In genomic region chr5:114371731-114372473, GRCm38 (mm10) we compare ENCODE assay signal across 9 mouse cellular contexts. TPM values are rescaled to one million over a fixed set of nuclear protein-coding genes. Genes with fewer than 3 reads are reported as not detected.
A peak's percentile ranks its signal among the peaks of the same experiment; 100 is the strongest.
DNase-seq lines count a peak whose midpoint lies in the region; ATAC-seq and TF ChIP-seq lines count a peak whose summit lies in the region.
"Had no signal": no experiment of that assay in that cellular context is flagged by ENCODE, and none has a peak within 500 bp of the region (broad histone marks: within the 10 kb centered on the region; RNA-seq: fewer than 3 reads in every experiment).

No protein-coding gene starts in this region.

- peaks cover 88% of the 10 kb centered on the region for H3K36me3 ChIP-seq in hindbrain, embryonic 14.5 days (replicated peaks; ENCODE audit: control insufficient read depth, insufficient read depth)
- peaks cover 14% of the 10 kb centered on the region; the same call in 1 of the 2 replicates for H3K36me3 ChIP-seq in hindbrain, embryonic 11.5 days (ENCODE audit: control insufficient read depth, insufficient read depth, low read length)
- H3K36me3 ChIP-seq in embryonic facial prominence, embryonic 10.5 days (replicated peaks), result peaks cover 99% of the 10 kb centered on the region
- peaks cover 40% of the 10 kb centered on the region; the same call in 1 of the 2 replicates for H3K36me3 ChIP-seq in kidney, postnatal 0 days (ENCODE audit: insufficient read depth, low read length)

- H3K9ac ChIP-seq in hindbrain, embryonic 14.5 days, result no peak overlapping the region
- no peak overlapping the region for H3K9ac ChIP-seq in hindbrain, embryonic 11.5 days (ENCODE audit: low read depth, low read length)
- no peak overlapping the region for H3K9ac ChIP-seq in kidney, postnatal 0 days (ENCODE audit: low read depth, low read length)

- H3K27me3 ChIP-seq in hindbrain, embryonic 14.5 days (ENCODE audit: control insufficient read depth, insufficient read depth, low read length), result no peaks in the 10 kb centered on the region
- H3K27me3 ChIP-seq in hindbrain, embryonic 11.5 days (ENCODE audit: control insufficient read depth, insufficient read depth, low read length), result no peaks in the 10 kb centered on the region
- no peaks in the 10 kb centered on the region for H3K27me3 ChIP-seq in embryonic facial prominence, embryonic 10.5 days (replicated peaks; ENCODE audit: low read depth, poor library complexity, severe bottlenecking)
- H3K27me3 ChIP-seq in kidney, postnatal 0 days (ENCODE audit: insufficient read depth, low read length), result no peaks in the 10 kb centered on the region

- ATAC-seq in hindbrain, embryonic 14.5 days (ENCODE audit: low FRiP score), result no peak
- no peak for ATAC-seq in hindbrain, embryonic 11.5 days (ENCODE audit: low FRiP score)
- no peak for ATAC-seq in kidney, postnatal 0 days (replicated peaks; ENCODE audit: low FRiP score, low read depth)

- 0 out of 2 replicates have a peak overlapping the region, but pooled peaks have one; percentile 24 for H3K27ac ChIP-seq in hindbrain, embryonic 14.5 days
- no peak overlapping the region for H3K27ac ChIP-seq in hindbrain, embryonic 11.5 days (ENCODE audit: low read depth, low read length)
- H3K27ac ChIP-seq in embryonic facial prominence, embryonic 10.5 days (replicated peaks), result peak overlapping the region; percentile 86
- peak overlapping the region; percentile 67 for H3K27ac ChIP-seq in kidney, postnatal 0 days

- H3K4me3 ChIP-seq in hindbrain, embryonic 14.5 days (replicated peaks; ENCODE audit: low read length), result no peak overlapping the region
- H3K4me3 ChIP-seq in hindbrain, embryonic 11.5 days (ENCODE audit: low read depth, low read length), result no peak overlapping the region
- H3K4me3 ChIP-seq in embryonic facial prominence, embryonic 10.5 days, result peak overlapping the region; percentile 17; the same call in 1 of the 2 replicates
- H3K4me3 ChIP-seq in kidney, postnatal 0 days (replicated peaks; ENCODE audit: low read depth, low read length), result no peak overlapping the region

- DNase-seq in hindbrain, embryonic 14.5 days (ENCODE audit: low spot score), result no peak
- DNase-seq in hindbrain, embryonic 11.5 days (ENCODE audit: low spot score), result no peak
- peak; percentile 27 for DNase-seq in embryonic facial prominence, embryonic 10.5 days (ENCODE audit: low spot score)
- DNase-seq in kidney, postnatal 0 days (ENCODE audit: low spot score), result peak; percentile 53
- peak; percentile 41 to 45 for DNase-seq in lung, postnatal 4 days
- DNase-seq in spleen, postnatal 36 days (ENCODE audit: low spot score in 2 of 2), result no peak
- DNase-seq in thymus, postnatal 36 days, result no peak
- DNase-seq in adrenal gland, postnatal 10 days, result no peak
- DNase-seq: thymus, adult 2 months had no signal

- no peaks in the 10 kb centered on the region for H3K9me3 ChIP-seq in hindbrain, embryonic 14.5 days (ENCODE audit: control insufficient read depth, low read length)
- H3K9me3 ChIP-seq in hindbrain, embryonic 11.5 days (ENCODE audit: control insufficient read depth, low read length), result no peaks in the 10 kb centered on the region
- H3K9me3 ChIP-seq in embryonic facial prominence, embryonic 10.5 days, result no peaks in the 10 kb centered on the region
- no peaks in the 10 kb centered on the region for H3K9me3 ChIP-seq in kidney, postnatal 0 days (replicated peaks; ENCODE audit: low read length)

- H3K4me2 ChIP-seq in hindbrain, embryonic 14.5 days (replicated peaks), result no peak overlapping the region
- H3K4me2 ChIP-seq in hindbrain, embryonic 11.5 days (replicated peaks; ENCODE audit: low read depth, low read length), result no peak overlapping the region
- H3K4me2 ChIP-seq in kidney, postnatal 0 days (ENCODE audit: low read length), result peak overlapping the region; percentile 11; the same call in 1 of the 2 replicates

- WGBS in hindbrain, embryonic 14.5 days, result 80% methylated on average over 25 of the region's 25 CpGs
- 71% methylated on average over 25 of the region's 25 CpGs for WGBS in hindbrain, embryonic 11.5 days
- 54% methylated on average over 25 of the region's 25 CpGs for WGBS in embryonic facial prominence, embryonic 10.5 days
- WGBS in kidney, postnatal 0 days, result 40% methylated on average over 25 of the region's 25 CpGs

- TF ChIP-seq CTCF in kidney, postnatal 0 days (IDR thresholded peaks at IDR 0.05; ENCODE audit: low read depth), result no peak

- peaks cover 7% of the 10 kb centered on the region; the same call in 1 of the 2 replicates for H3K4me1 ChIP-seq in hindbrain, embryonic 14.5 days (replicated peaks; ENCODE audit: control insufficient read depth, insufficient read depth, low read length)
- H3K4me1 ChIP-seq in hindbrain, embryonic 11.5 days (replicated peaks; ENCODE audit: control insufficient read depth, insufficient read depth, low read length), result no peaks in the 10 kb centered on the region
- H3K4me1 ChIP-seq in embryonic facial prominence, embryonic 10.5 days, result peaks cover 62% of the 10 kb centered on the region
- H3K4me1 ChIP-seq in kidney, postnatal 0 days (replicated peaks; ENCODE audit: insufficient read depth, low read length), result peaks cover 33% of the 10 kb centered on the region

RNA-seq across cellular contexts. Expression of gene Kctd10, which starts 8.4 kb away (rescaled TPM):
- polyA plus RNA-seq in hindbrain, embryonic 14.5 days (2014; fragmentation: Nextera tagmentation; extraction: Ambion mirVana), result 60.9 and 67.9 TPM in 2 replicates
- polyA plus RNA-seq in hindbrain, embryonic 11.5 days (2014; fragmentation: Nextera tagmentation; extraction: Ambion mirVana), result 104 and 115 TPM in 2 replicates
- polyA plus RNA-seq in embryonic facial prominence, embryonic 10.5 days (2016; fragmentation: Nextera tagmentation; extraction: Ambion mirVana), result 112 and 116 TPM in 2 replicates
- polyA plus RNA-seq in kidney, postnatal 0 days (2015; fragmentation: Nextera tagmentation; extraction: Ambion mirVana), result 80.5 and 89.7 TPM in 2 replicates
- total RNA-seq in adrenal gland, postnatal 10 days (2021), result 10 to 100 TPM; 63.5 to 69.7 TPM

RNA-seq across cellular contexts. Expression of gene Ube3b, which starts 8.5 kb away (rescaled TPM):
- polyA plus RNA-seq in hindbrain, embryonic 14.5 days (2014; fragmentation: Nextera tagmentation; extraction: Ambion mirVana), result 45.9 and 48.2 TPM in 2 replicates
- polyA plus RNA-seq in hindbrain, embryonic 11.5 days (2014; fragmentation: Nextera tagmentation; extraction: Ambion mirVana), result 37.3 and 48.0 TPM in 2 replicates
- polyA plus RNA-seq in embryonic facial prominence, embryonic 10.5 days (2016; fragmentation: Nextera tagmentation; extraction: Ambion mirVana), result 54.3 and 54.8 TPM in 2 replicates
- 28.6 and 30.8 TPM in 2 replicates for polyA plus RNA-seq in kidney, postnatal 0 days (2015; fragmentation: Nextera tagmentation; extraction: Ambion mirVana)
- 10 to 100 TPM; 65.9 to 79.5 TPM for total RNA-seq in adrenal gland, postnatal 10 days (2021)

Comparison
In these comparisons a context has a peak if more than half of its experiments do, and no peak if none do; other contexts are left out.
1. DNase-seq: peak in embryonic facial prominence, embryonic 10.5 days (single experiment), kidney, postnatal 0 days (single experiment) and lung, postnatal 4 days (2 of 2); none in hindbrain, embryonic 14.5 days (single experiment), hindbrain, embryonic 11.5 days (single experiment), spleen, postnatal 36 days (0 of 2), thymus, postnatal 36 days (0 of 2) and adrenal gland, postnatal 10 days (single experiment).